Mouse (Mus musculus) neural tube, embryonic 14.5 days (tissue): ENCODE measurements at regions not wholly inside any gene's neighbourhood (a gene's known extent, or its start where the extent isn't known, plus 50 kb on each side); places are given as distances from the start of the nearest gene placed in this dataset.

Experiments
- ATAC-seq: fragments of 200-750 bp; cut with Nextera tagmentation; 2 replicates; pipeline ENCODE4 v1.8.0; 2017; ENCODE audit warnings: low read depth, mild to moderate bottlenecking, moderate TSS enrichment, moderate library complexity
- H3K27ac ChIP-seq: fragments of 300-500 bp; sonication (generic); 2 replicates; pipeline ENCODE4 v1.5.1; 2014; ENCODE audit warnings: low read depth, mild to moderate bottlenecking, control low read depth, low read length, moderate library complexity, mixed read lengths
- H3K27me3 ChIP-seq: fragments of 300-500 bp; sonication (generic); 2 replicates; pipeline ENCODE4 v1.6.1; 2014; ENCODE audit warnings: low read length; ENCODE audit not compliant: control insufficient read depth, insufficient read depth
- H3K36me3 ChIP-seq: fragments of 300-500 bp; sonication (generic); 2 replicates; pipeline ENCODE4 v1.6.1; 2014; ENCODE audit warnings: low read length, mixed read lengths; ENCODE audit not compliant: control insufficient read depth, insufficient read depth
- H3K4me1 ChIP-seq: fragments of 300-500 bp; sonication (generic); 2 replicates; pipeline ENCODE4 v1.6.1; 2014; ENCODE audit warnings: low read length; ENCODE audit not compliant: control insufficient read depth, insufficient read depth
- H3K4me2 ChIP-seq: fragments of 300-500 bp; sonication (generic); 2 replicates; pipeline ENCODE4 v1.6.1; 2014; ENCODE audit warnings: mild to moderate bottlenecking, low read depth, low read length, control low read depth
- H3K4me3 ChIP-seq: fragments of 300-500 bp; sonication (generic); 2 replicates; pipeline ENCODE4 v1.5.1; 2014; ENCODE audit warnings: low read depth, low read length, control low read depth, mixed read lengths
- H3K9ac ChIP-seq: fragments of 300-500 bp; sonication (generic); replicated peaks from 2 replicates; pipeline ENCODE4 v1.6.1; 2014; ENCODE audit warnings: low read depth, mild to moderate bottlenecking, control low read depth, low read length, mixed read lengths
- H3K9me3 ChIP-seq: fragments of 300-500 bp; sonication (generic); 2 replicates; pipeline ENCODE4 v1.6.1; 2016; ENCODE audit warnings: low read length; ENCODE audit not compliant: control insufficient read depth
- WGBS: fragments of 180-500 bp; shearing (Covaris S2); extraction: QIAGEN DNeasy Blood & Tissue Kit; methylation state at CpG from one replicate; pipeline ENCODE4 v1.1.7; 2014; 5-methylcytosine and 5-hydroxymethylcytosine counted together

DNA sequence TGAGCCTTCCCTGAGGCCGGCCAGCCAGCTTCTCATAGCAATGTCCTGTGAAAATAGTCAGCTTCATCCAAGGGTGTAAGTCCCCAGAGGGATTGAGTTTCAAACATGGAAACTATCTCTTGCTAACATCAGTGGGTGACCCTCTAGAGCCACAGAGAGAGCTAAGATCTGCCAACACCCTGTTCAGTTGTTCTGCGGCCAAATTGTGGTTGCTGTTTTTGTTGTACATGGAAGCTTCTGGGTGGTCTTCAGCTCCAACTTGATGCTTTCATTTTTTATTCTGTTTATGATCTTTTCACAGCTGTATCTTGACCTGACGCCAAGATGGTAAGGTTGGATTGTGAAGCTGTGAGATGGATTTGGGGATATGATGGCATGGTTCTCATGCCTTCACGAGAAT, 214.0 kb upstream of the Igfbp3 start:
- no peak for ATAC-seq
- no peaks in the 10 kb centered on the region for H3K36me3 ChIP-seq
- H3K4me3 ChIP-seq, result no peak overlapping the region
- no peaks in the 10 kb centered on the region for H3K27me3 ChIP-seq
- H3K4me1 ChIP-seq, result peaks cover 7% of the 10 kb centered on the region; the same call in 1 of the 2 replicates
- 91% methylated on average over 4 of the region's 4 CpGs for WGBS
- no peak overlapping the region for H3K4me2 ChIP-seq
- no peaks in the 10 kb centered on the region for H3K9me3 ChIP-seq
- H3K27ac ChIP-seq, result no peak overlapping the region
- H3K9ac ChIP-seq, result no peak overlapping the region

DNA sequence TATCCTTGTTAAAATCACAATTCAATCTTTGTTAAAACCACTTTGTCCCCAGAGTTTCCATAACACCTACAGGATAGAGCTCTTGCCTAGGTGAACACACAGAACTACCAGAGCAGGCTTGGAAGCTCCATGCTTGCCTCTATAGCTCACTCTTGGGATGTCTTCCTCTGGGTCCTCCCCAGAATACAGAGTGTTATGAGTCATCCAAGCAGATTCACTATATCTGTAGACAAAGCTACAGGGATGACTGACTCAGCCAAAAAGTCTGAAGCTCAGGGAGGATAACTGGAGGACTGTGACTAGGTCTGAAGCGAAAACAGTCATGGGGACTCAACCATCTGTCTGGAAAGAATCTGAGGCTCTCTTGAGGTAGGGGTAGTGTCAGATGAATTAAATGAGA, 211.5 kb upstream of the Igfbp3 start:
- no peaks in the 10 kb centered on the region for H3K36me3 ChIP-seq
- no peaks in the 10 kb centered on the region for H3K27me3 ChIP-seq
- peaks cover 7% of the 10 kb centered on the region; the same call in 1 of the 2 replicates for H3K4me1 ChIP-seq
- no peaks in the 10 kb centered on the region for H3K9me3 ChIP-seq
- 87% methylated on average over 1 of the region's 1 CpGs for WGBS
- no peak overlapping the region for H3K4me2 ChIP-seq
- H3K4me3 ChIP-seq, result no peak overlapping the region
- no peak overlapping the region for H3K27ac ChIP-seq
- no peak overlapping the region for H3K9ac ChIP-seq
- no peak for ATAC-seq

DNA sequence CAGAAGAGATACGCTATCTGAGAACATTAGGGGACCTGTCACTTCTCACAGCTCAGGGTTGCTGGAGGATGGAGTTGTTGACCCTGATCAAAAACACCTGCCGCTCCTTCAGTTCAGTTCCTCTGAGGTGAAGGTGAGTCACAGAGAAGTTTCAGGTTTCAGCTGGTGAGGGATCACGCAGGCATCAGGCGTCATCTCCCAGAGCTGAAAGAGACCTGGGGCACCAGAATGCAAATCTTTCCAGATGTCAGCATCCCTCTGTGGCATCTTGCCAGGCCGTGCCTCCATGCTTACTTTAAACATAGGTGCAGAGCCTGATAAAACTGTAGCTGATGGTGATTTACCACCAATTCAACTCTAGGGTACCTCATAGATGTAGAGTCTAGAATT, 210.4 kb upstream of the Igfbp3 start:
- Histone ChIP-seq H3K9ac (no peak overlapping the region), H3K9me3 (no peaks in the 10 kb centered on the region), H3K36me3 (no peaks in the 10 kb centered on the region), H3K4me2 (no peak overlapping the region), H3K4me3 (no peak overlapping the region), H3K27me3 (no peaks in the 10 kb centered on the region), H3K4me1 (peaks cover 7% of the 10 kb centered on the region; the same call in 1 of the 2 replicates), H3K27ac (no peak overlapping the region)
- no peak for ATAC-seq
- WGBS, result 72% methylated on average over 5 of the region's 5 CpGs

DNA sequence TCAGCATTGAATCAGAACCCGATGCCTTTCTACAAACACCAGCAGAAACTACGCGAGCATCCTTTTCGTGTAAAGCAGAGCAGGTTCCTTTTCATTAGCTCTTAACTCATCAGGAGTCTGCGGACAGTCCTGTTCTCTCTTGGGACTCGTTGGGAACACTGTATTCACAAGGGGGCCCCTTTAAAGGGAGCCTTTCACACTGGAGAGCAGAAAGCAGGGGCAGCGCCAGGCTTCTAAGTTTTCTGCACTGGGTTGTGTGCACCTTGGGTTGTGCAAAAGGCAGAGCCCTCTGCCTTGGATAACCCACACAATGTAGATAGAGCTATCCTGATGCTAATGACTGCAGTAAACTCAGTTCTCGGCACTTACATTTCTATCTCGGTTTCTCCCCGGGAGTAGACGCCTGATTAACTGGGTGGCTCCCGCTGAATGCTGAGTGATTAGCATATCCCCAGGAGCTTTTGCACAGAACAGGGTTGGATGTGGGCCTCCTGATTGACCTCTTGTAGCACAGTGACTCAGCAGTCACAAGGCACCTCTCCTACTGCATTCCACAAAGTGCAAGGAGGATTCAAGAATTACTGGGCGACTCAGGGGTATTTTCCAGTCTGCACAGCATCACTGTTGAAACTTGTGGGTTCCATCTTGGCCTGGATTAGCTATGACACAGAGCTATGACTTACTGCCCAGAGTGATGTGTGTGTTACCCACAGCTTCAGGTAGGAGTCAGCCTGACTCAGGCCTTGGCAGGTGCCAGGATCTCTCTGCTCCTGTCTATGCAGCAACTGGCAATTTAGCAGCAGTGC, 209.8 kb upstream of the Igfbp3 start:
- H3K27me3 ChIP-seq, result no peaks in the 10 kb centered on the region
- WGBS, result 5% methylated on average over 13 of the region's 13 CpGs
- H3K4me2 ChIP-seq, result no peak overlapping the region; the same call in 1 of the 2 replicates
- no peaks in the 10 kb centered on the region for H3K9me3 ChIP-seq
- H3K27ac ChIP-seq, result no peak overlapping the region
- peaks cover 7% of the 10 kb centered on the region; the same call in 1 of the 2 replicates for H3K4me1 ChIP-seq
- no peak overlapping the region for H3K4me3 ChIP-seq
- no peaks in the 10 kb centered on the region for H3K36me3 ChIP-seq
- H3K9ac ChIP-seq, result no peak overlapping the region
- peak; percentile 70; the same call in 1 of the 2 replicates for ATAC-seq

DNA sequence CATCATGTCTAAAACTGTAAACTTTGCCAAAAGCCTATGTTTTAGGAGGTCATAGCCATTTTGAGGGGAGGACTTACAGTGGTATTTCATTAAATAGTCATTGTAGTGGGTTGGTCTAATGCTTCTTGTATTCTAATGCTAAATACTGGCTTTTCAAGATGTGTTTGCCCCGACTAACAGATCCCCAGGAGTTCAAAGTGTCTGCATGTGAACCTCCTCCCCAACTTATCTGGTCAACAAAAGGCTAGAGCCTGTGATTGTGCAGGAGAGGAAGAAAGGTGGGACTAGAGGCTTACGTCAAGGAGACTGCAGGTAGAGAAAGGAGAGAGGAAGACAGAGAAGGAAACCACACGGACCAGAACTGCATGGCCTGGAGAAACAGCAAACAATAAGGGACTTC, 198.9 kb upstream of the Igfbp3 start:
- Histone ChIP-seq H3K4me1 (no peaks in the 10 kb centered on the region), H3K4me2 (no peak overlapping the region), H3K36me3 (no peaks in the 10 kb centered on the region), H3K27me3 (no peaks in the 10 kb centered on the region), H3K9ac (no peak overlapping the region), H3K27ac (no peak overlapping the region), H3K4me3 (no peak overlapping the region), H3K9me3 (no peaks in the 10 kb centered on the region)
- no peak for ATAC-seq
- WGBS, result 72% methylated on average over 3 of the region's 3 CpGs

DNA sequence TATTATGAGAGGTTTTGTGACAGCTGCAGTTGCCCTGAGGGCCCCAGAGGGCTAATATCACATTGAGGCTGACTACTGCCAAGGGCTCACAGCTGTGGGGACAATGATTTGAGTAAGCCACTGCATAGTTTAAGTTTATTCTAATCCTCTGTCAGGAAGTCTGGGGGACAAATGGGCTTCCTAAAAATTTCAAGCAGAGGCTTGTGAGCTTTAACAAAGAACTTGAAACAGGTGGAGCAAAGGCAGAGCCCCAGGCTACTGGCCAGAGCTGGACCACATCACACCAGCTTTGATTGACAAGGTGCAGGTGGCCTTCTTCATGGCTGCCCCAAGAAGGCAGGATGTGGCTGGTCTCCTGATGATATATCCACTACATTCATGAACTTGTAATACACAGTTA, 195.3 kb upstream of the Igfbp3 start:
- no peak overlapping the region for H3K4me3 ChIP-seq
- no peaks in the 10 kb centered on the region for H3K36me3 ChIP-seq
- no peaks in the 10 kb centered on the region for H3K4me1 ChIP-seq
- ATAC-seq, result no peak
- H3K27me3 ChIP-seq, result no peaks in the 10 kb centered on the region
- H3K9ac ChIP-seq, result no peak overlapping the region
- no peak overlapping the region for H3K27ac ChIP-seq
- H3K4me2 ChIP-seq, result no peak overlapping the region
- no peaks in the 10 kb centered on the region for H3K9me3 ChIP-seq

DNA sequence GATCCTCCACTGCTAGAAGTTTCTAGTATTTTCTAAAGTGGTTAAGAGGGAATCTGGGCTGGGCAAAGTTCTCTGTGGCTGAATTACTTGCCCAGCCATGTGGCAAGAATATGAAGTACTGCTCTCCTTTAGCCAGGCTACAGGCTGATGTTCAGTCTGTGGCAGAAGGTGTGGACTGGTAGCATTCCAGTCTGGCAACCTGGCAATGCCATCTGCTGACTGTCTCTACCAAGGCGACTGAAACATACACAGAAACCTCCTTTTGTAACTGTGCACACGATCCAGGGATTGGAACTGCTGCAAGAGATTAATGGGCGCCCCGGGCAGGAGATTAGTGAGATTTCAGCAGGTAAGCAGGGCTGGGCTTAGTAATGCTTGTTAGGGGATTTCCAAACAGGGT, 190.9 kb upstream of the Igfbp3 start:
- H3K36me3 ChIP-seq, result no peaks in the 10 kb centered on the region
- H3K4me3 ChIP-seq, result no peak overlapping the region
- no peak for ATAC-seq
- H3K27ac ChIP-seq, result no peak overlapping the region
- no peak overlapping the region for H3K4me2 ChIP-seq
- H3K9me3 ChIP-seq, result no peaks in the 10 kb centered on the region
- no peak overlapping the region for H3K9ac ChIP-seq
- no peaks in the 10 kb centered on the region for H3K4me1 ChIP-seq
- no peaks in the 10 kb centered on the region for H3K27me3 ChIP-seq
- WGBS, result 85% methylated on average over 4 of the region's 4 CpGs

DNA sequence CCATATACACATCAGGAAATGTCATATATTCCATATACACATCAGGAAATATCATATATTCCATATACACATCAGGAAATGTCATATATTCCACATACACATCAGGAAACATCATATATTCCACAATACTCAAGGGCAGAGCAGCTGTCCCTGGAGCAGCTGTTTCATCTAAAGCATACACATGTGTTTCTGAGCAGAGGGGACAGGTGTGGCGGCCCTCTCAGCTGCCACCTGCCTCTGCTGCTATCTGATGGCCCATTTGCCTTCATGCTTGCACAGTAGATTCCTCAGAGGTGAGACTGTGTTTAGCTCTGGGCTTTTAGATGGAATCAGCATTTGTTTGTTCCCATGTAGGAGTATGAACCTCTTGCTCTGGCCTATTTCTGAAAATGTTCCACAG, 158.1 kb upstream of the Igfbp3 start:
- Histone ChIP-seq H3K27ac (no peak overlapping the region), H3K36me3 (no peaks in the 10 kb centered on the region), H3K4me2 (no peak overlapping the region), H3K27me3 (no peaks in the 10 kb centered on the region), H3K9me3 (no peaks in the 10 kb centered on the region), H3K4me3 (no peak overlapping the region), H3K4me1 (no peaks in the 10 kb centered on the region), H3K9ac (no peak overlapping the region)
- no peak for ATAC-seq
- WGBS, result 75% methylated on average over 1 of the region's 1 CpGs

DNA sequence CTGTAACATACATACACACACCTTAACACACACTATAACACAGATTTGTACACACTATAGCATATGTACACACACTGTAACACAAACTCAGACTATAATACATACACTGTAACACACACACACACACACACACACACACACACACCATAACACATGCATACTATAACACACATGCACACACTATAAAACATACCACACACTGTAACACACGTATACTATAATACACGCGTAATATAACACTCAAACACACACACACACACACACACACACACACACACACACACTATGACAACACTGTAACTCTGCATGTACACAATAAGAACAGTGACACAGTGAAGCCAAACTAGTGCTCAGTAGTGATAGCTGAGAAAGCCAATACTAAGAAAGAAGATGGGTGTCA, 147.7 kb upstream of the Igfbp3 start:
- Histone ChIP-seq H3K9me3 (no peaks in the 10 kb centered on the region), H3K4me2 (no peak overlapping the region), H3K4me1 (no peaks in the 10 kb centered on the region), H3K36me3 (no peaks in the 10 kb centered on the region), H3K4me3 (no peak overlapping the region), H3K9ac (no peak overlapping the region), H3K27me3 (no peaks in the 10 kb centered on the region), H3K27ac (no peak overlapping the region)
- WGBS, result 96% methylated on average over 3 of the region's 3 CpGs
- peak; percentile 41; the same call in 1 of the 2 replicates for ATAC-seq
